Mouse (Mus musculus): ENCODE results near the gene Cdc6. TPM values are rescaled to one million over a fixed set of nuclear protein-coding genes. Genes with fewer than 3 reads are reported as not detected.

Cdc6 gene
- 10 to 100 TPM; 12.5 to 14.6 TPM for polyA plus RNA-seq (2017; shearing (Covaris generic))

GRCm38 (mm10) chr11:98907437-98908173, at the start of gene Cdc6:
Cdc6 (plus strand) TSS chr11:98907801.

GRCm38 (mm10) chr11:98863028-98863750, 44.4 kb upstream of the Cdc6 start, which contains the start of gene Wipf2:
Wipf2 (plus strand) TSS chr11:98863638.

GRCm38 (mm10) chr11:98927438-98928076, 20.0 kb downstream of the Cdc6 start, which contains the start of gene Rara:
Rara (plus strand) TSS chr11:98927818.

Other genes with a start within 250 kb of the Cdc6 start
- under 1 TPM in 1 of 2 experiments, not detected in 1; 0.29 TPM for gene Gsdma, start 243.4 kb upstream of the Cdc6 start, polyA plus RNA-seq (2017; shearing (Covaris generic))
- 100 to 1,000 TPM; 120 to 151 TPM for gene Psmd3, start 225.2 kb upstream of the Cdc6 start, polyA plus RNA-seq (2017; shearing (Covaris generic))
- gene Csf3, start 206.5 kb upstream of the Cdc6 start, polyA plus RNA-seq (2017; shearing (Covaris generic)): not detected
- gene Med24, start 178.4 kb upstream of the Cdc6 start, polyA plus RNA-seq (2017; shearing (Covaris generic)): 10 to 100 TPM; 35.5 to 58.3 TPM
- 1 to 10 TPM; 1.5 to 5.7 TPM for gene Thra, start 167.2 kb upstream of the Cdc6 start, polyA plus RNA-seq (2017; shearing (Covaris generic))
- gene Nr1d1, start 132.5 kb upstream of the Cdc6 start, polyA plus RNA-seq (2017; shearing (Covaris generic)): 1 to 10 TPM in 1 of 2 experiments, under 1 TPM in 1; 0.90 to 4.9 TPM
- gene Msl1, start 112.3 kb upstream of the Cdc6 start, polyA plus RNA-seq (2017; shearing (Covaris generic)): 10 to 100 TPM; 20.7 to 23.0 TPM
- 10 to 100 TPM; 57.3 to 71.1 TPM for gene Casc3, start 102.9 kb upstream of the Cdc6 start, polyA plus RNA-seq (2017; shearing (Covaris generic))
- gene Rapgefl1, start 71.0 kb upstream of the Cdc6 start, polyA plus RNA-seq (2017; shearing (Covaris generic)): under 1 TPM in 1 of 2 experiments, not detected in 1; 0.38 TPM
- gene Wipf2, start 44.2 kb upstream of the Cdc6 start, polyA plus RNA-seq (2017; shearing (Covaris generic)): 1 to 10 TPM; 3.2 to 4.3 TPM
- 10 to 100 TPM; 42.7 to 74.8 TPM for gene Rara, start 20.0 kb downstream of the Cdc6 start, polyA plus RNA-seq (2017; shearing (Covaris generic))
- under 1 TPM; 0.36 to 0.64 TPM for gene Gjd3, start 75.2 kb downstream of the Cdc6 start, polyA plus RNA-seq (2017; shearing (Covaris generic))
- gene Top2a, start 116.4 kb downstream of the Cdc6 start, polyA plus RNA-seq (2017; shearing (Covaris generic)): 10 to 100 TPM; 49.4 to 51.6 TPM
- 100 to 1,000 TPM; 347 to 701 TPM for gene Igfbp4, start 133.4 kb downstream of the Cdc6 start, polyA plus RNA-seq (2017; shearing (Covaris generic))
- gene Tns4, start 181.5 kb downstream of the Cdc6 start, polyA plus RNA-seq (2017; shearing (Covaris generic)): 1 to 10 TPM in 1 of 2 experiments, under 1 TPM in 1; 0.55 to 1.3 TPM
- 100 to 1,000 TPM; 268 to 861 TPM for gene Ccr7, start 247.3 kb downstream of the Cdc6 start, polyA plus RNA-seq (2017; shearing (Covaris generic))